Mouse (Mus musculus) erythroblast, embryonic 14.5 days (primary cell): ENCODE results near the gene Aco2.

Experiments used
- GATA1 ChIP-seq: IDR thresholded peaks from 2 replicates; pipeline ENCODE4 v1.6.1; 2012; ENCODE audit warnings: low read length, inconsistent platforms, mixed read lengths
- TAL1 ChIP-seq: IDR thresholded peaks from 3 replicates; pipeline ENCODE4 v1.6.1; 2012; ENCODE audit warnings: low read length, inconsistent platforms, mixed read lengths

GRCm38 (mm10) chr15:81853081-81853480, 19.0 kb upstream of the Aco2 start:
- TF ChIP-seq GATA1 = no peak
- TF ChIP-seq TAL1 = no peak
